Mouse (Mus musculus) ES-Bruce4 (cell line): ENCODE results near the gene Rab4b. TPM values are rescaled to one million over a fixed set of nuclear protein-coding genes. Genes with fewer than 3 reads are reported as not detected.

Experiments
- H3K27ac ChIP-seq: 2 replicates; pipeline ENCODE4 v1.5.1; 2012; ENCODE audit warnings: low read length, inconsistent platforms; ENCODE audit not compliant: insufficient read depth
- H3K27me3 ChIP-seq: 2 replicates; pipeline ENCODE4 v1.6.1; 2012; ENCODE audit warnings: mild to moderate bottlenecking, low read length, inconsistent platforms; ENCODE audit not compliant: control insufficient read depth, poor library complexity, insufficient read depth, severe bottlenecking
- H3K36me3 ChIP-seq: 2 replicates; pipeline ENCODE4 v1.6.1; 2012; ENCODE audit warnings: inconsistent platforms, mild to moderate bottlenecking, low read length, moderate library complexity; ENCODE audit not compliant: control insufficient read depth, poor library complexity, insufficient read depth, severe bottlenecking
- H3K4me1 ChIP-seq: one replicate; pipeline ENCODE4 v1.8.1; 2011; ENCODE audit warnings: low read length; ENCODE audit not compliant: control insufficient read depth, insufficient read depth
- H3K4me3 ChIP-seq: 2 replicates; pipeline ENCODE4 v1.5.1; 2011; ENCODE audit warnings: low read depth, mild to moderate bottlenecking, low read length
- H3K9ac ChIP-seq: 2 replicates; pipeline ENCODE4 v1.6.1; 2012; ENCODE audit warnings: low read depth, mild to moderate bottlenecking, inconsistent platforms; ENCODE audit not compliant: poor library complexity, severe bottlenecking
- H3K9me3 ChIP-seq: replicated peaks from 2 replicates; pipeline ENCODE4 v1.6.1; 2012; ENCODE audit warnings: mild to moderate bottlenecking, low read length, inconsistent platforms; ENCODE audit not compliant: control insufficient read depth, poor library complexity, insufficient read depth, severe bottlenecking
- CTCF ChIP-seq: IDR thresholded peaks from one replicate; pipeline ENCODE4 v1.8.1; 2011; ENCODE audit warnings: low read depth, low read length
- EP300 ChIP-seq: IDR thresholded peaks from 2 replicates; pipeline ENCODE4 v1.6.1; 2011; ENCODE audit warnings: low read depth, low read length; ENCODE audit not compliant: insufficient read depth
- POLR2A ChIP-seq: IDR thresholded peaks from one replicate; pipeline ENCODE4 v1.8.1; 2011; ENCODE audit warnings: low read length; ENCODE audit not compliant: insufficient read depth
- polyA plus RNA-seq: library from polyadenylated mRNA; stranded (reverse); fragments of >200 nt; gene quantifications from 2 replicates; pipeline ENCODE4 v1.2.4, GENCODE M21; 2011; ENCODE audit warnings: low read depth; ENCODE audit not compliant: missing spikeins, insufficient read depth, insufficient read length

The Rab4b gene
- polyA plus RNA-seq, 1 experiment: 35.8 TPM

DNA sequence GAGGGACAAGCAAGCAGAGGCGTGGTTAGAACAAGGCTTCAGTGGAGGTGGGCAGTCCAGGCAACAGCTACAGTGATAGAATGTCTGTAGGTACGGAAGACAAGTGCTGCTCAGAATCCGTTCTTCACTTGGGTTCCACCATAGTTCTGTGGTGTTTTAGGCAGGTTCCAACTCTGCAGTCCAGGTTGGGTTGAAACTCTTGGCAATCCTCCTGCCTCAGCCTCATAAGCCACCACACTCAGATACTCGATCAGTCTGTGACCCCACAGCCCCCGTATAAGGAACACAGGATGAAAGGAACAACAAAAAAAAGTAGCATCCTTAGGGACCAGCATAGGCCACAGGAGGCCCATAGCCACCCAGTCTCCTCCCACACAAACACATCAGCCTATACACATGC lies 13.7 kb upstream of the Rab4b start:
- H3K4me3 ChIP-seq: no peak overlapping the region
- H3K36me3 ChIP-seq: peaks cover 66% of the 10 kb centered on the region
- no peak for TF ChIP-seq POLR2A
- TF ChIP-seq EP300: no peak
- no peak for TF ChIP-seq CTCF
- H3K27me3 ChIP-seq: no peaks in the 10 kb centered on the region
- H3K9ac ChIP-seq: no peak overlapping the region
- H3K9me3 ChIP-seq: no peaks in the 10 kb centered on the region
- peaks cover 7% of the 10 kb centered on the region for H3K4me1 ChIP-seq
- no peak overlapping the region for H3K27ac ChIP-seq

DNA sequence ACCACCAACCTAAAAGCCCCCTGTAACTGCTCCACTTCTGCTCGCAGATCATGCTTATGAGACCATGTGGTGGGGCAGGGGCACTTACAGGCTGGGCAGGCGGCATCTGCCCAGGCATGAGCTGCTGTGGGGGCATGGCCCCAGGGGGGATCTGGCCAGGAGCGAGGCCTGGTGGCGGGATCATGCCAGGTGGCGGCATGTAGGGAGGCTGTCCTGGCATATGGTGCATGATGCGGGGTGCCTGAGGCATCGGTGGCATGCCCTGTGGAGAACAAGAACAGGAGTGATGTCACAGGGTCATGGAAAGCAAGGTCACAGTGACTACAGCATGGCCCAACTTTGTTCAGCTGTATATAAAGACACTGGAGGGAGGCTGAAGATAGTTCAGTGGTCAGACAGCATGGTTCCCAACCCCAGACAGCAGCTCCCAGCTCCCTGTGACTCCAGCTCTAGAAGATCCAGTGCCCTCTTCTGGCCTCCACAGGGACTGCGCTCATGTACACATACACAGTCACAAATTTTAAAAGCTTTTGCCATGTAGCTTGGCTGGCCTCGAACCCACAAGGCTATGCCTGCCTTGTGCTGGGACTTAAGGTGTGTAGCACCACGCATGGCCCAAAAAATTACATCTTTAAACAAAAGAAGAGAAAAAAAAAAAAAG lies 10.7 kb upstream of the Rab4b start:
- Histone ChIP-seq H3K36me3 (peaks cover 73% of the 10 kb centered on the region), H3K27ac (peak overlapping the region; percentile 44)

DNA sequence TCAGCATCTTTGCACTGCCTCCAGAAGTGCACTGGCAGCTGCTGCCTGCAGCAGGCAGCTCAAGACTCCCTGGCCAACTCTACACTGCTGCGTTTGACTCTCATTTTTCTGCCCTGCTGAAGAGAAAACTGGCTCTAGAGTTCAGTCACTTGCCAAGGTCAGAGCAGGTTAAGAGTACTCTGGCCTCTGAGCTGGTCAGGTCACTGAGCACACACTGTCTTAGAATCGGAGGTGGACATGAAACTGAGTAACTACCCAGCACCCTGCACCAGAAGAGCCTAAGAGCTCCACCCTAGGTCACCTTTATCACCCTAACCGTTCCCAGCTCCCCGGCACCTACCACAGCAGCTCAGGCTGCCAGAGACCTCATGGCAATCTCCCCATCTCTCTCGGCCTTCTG lies 7.3 kb upstream of the Rab4b start:
- Histone ChIP-seq H3K27ac (no peak overlapping the region), H3K9me3 (no peaks in the 10 kb centered on the region), H3K27me3 (no peaks in the 10 kb centered on the region), H3K4me1 (peaks cover 3% of the 10 kb centered on the region), H3K36me3 (peaks cover 41% of the 10 kb centered on the region), H3K4me3 (no peak overlapping the region), H3K9ac (no peak overlapping the region)
- no peak for TF ChIP-seq CTCF
- TF ChIP-seq EP300: no peak
- no peak for TF ChIP-seq POLR2A

More for the DNA sequence above, 10.7 kb upstream of the Rab4b start:
- no peak overlapping the region for H3K4me3 ChIP-seq
- peaks cover 7% of the 10 kb centered on the region for H3K4me1 ChIP-seq
- TF ChIP-seq CTCF (peak; percentile 66), EP300 (no peak), POLR2A (no peak)
- no peak overlapping the region for H3K9ac ChIP-seq
- H3K27me3 ChIP-seq: no peaks in the 10 kb centered on the region
- no peaks in the 10 kb centered on the region for H3K9me3 ChIP-seq

DNA sequence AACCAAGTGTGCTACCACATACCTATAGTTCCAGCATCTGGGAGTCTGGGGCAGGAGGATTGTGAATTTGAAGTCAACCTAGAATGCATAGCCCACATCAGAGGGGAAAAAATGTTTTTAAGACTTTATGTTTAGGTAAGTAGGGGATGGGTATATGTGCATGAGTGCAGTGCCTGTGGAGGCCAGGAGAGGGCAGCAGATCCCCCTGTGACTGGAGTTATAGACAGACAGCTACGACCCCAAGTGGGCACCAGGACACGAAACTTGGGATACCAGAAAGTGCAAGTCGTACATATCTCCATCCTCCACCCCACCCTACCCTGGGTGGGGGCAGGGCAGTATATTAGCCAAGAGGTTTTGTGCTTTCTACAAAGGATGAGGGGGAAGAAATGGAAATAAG lies 6.3 kb upstream of the Rab4b start:
- H3K4me3 ChIP-seq: no peak overlapping the region

DNA sequence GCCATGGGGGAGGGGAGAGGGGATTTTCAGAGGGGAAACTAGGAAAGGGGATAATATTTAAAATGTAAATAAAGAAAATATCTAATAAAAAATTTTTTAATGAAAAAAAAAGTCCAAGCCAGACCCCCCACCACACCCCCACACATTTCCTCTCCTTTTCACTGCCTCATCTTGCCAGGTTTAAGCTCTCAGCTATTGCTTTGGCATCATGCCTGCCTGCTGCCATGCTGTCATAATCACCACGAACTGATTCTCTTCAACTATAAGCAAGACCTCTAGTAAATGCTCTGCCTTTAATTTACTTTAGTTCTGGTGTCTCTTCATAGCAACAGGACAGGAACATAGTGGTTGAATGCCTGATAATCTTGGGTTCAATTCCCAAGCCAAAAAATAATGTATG lies 3.8 kb upstream of the Rab4b start:
- no peaks in the 10 kb centered on the region for H3K9me3 ChIP-seq
- no peaks in the 10 kb centered on the region for H3K27me3 ChIP-seq
- H3K4me1 ChIP-seq: no peaks in the 10 kb centered on the region
- TF ChIP-seq CTCF (no peak), POLR2A (no peak)
- no peak overlapping the region for H3K9ac ChIP-seq
- no peak overlapping the region for H3K27ac ChIP-seq
- H3K4me3 ChIP-seq: no peak overlapping the region
- H3K36me3 ChIP-seq: peaks cover 11% of the 10 kb centered on the region

More for the DNA sequence above, 6.3 kb upstream of the Rab4b start:
- Histone ChIP-seq H3K4me1 (peaks cover 3% of the 10 kb centered on the region), H3K9me3 (no peaks in the 10 kb centered on the region), H3K27me3 (no peaks in the 10 kb centered on the region), H3K27ac (no peak overlapping the region), H3K9ac (no peak overlapping the region), H3K36me3 (peaks cover 30% of the 10 kb centered on the region)
- TF ChIP-seq EP300: 0 out of 2 replicates have a peak, but pooled peaks have one; percentile 6
- TF ChIP-seq CTCF: peak; percentile 99
- TF ChIP-seq POLR2A: no peak

DNA sequence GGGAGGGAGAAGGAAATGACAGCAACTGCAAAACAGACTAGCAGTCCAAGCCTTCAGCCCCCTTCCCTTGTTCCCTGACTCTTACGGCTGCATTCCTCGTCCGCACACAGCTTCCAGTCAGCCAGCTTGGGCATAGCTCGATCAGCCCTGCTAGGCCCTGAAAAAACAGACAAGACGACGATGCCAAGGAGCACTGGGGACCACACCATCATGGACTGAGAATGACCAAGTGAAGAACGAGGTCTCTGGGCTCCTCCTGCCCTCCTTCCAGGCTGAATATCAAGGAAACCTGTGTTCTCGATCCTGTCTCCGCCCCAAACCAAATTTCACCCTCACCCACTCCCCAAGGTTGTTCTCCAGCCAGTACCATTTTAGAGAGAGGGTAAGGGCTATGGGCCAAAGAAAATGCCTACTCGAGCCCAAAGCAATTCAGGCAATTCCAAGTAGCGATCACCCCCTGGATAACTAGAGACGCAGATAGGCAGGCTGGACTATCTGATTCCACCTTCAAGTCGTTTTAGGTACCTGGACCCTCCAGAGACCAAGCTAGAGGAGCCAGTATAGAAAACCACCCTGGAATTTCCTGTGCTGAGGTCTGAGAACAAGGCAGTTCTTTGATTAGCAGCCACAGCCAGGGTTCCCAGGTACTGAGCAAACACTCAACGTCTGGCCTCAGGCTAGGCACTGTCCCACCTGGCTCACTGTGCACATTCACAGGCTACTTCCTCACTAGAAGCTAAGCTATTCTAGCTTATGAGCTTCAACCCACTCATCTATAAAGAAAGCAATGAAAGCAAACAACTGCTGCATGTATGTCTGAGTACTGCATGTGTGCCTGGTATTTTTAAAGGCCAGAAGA lies 2.4 kb upstream of the Rab4b start, which contains the start of the genes Gm21983 and Mia:
Gm21983 (minus strand) TSS at position 250 of the 859 bp plus-strand sequence.
Mia (minus strand) TSS at position 321 of the 859 bp plus-strand sequence.
- no peaks in the 10 kb centered on the region for H3K9me3 ChIP-seq
- TF ChIP-seq EP300 (no peak), CTCF (no peak), POLR2A (no peak)
- H3K27me3 ChIP-seq: no peaks in the 10 kb centered on the region
- no peaks in the 10 kb centered on the region for H3K4me1 ChIP-seq
- H3K36me3 ChIP-seq: peaks cover 2% of the 10 kb centered on the region
- H3K4me3 ChIP-seq: peak within 1 kb of the TSS; percentile 6
- H3K27ac ChIP-seq: peak within 1 kb of the TSS; percentile 73
- peak within 1 kb of the TSS; percentile 61; the same call in 1 of the 2 replicates for H3K9ac ChIP-seq
